18 mouse cellular contexts compared by ENCODE assay signal in genomic region chr16:30733478-30733877, GRCm38 (mm10).
DNase-seq lines count a peak whose midpoint lies in the region; ATAC-seq and TF ChIP-seq lines count a peak whose summit lies in the region.
"Had no signal": no experiment of that assay in that cellular context is flagged by ENCODE, and none has a peak within 500 bp of the region (broad histone marks: within the 10 kb centered on the region; RNA-seq: fewer than 3 reads in every experiment).

No protein-coding gene starts in this region.

- 51% methylated on average over 11 of the region's 11 CpGs for WGBS in heart, embryonic 10.5 days
- WGBS in embryonic facial prominence, embryonic 10.5 days, result 27% methylated on average over 11 of the region's 11 CpGs
- 19% methylated on average over 11 of the region's 11 CpGs for WGBS in limb, embryonic 12.5 days

- no peak for DNase-seq in heart, embryonic 10.5 days (ENCODE audit: low spot score)
- no peak for DNase-seq in heart, postnatal 10 days
- peak; percentile 40 for DNase-seq in thymus, postnatal 0 days (ENCODE audit: low spot score)
- no peak for DNase-seq in thymus, adult 18-20 months
- peak; percentile 83 for DNase-seq in embryonic facial prominence, embryonic 10.5 days (ENCODE audit: low spot score)
- DNase-seq in layer of hippocampus, adult 2 months (ENCODE audit: low spot score in 2 of 2), result no peak
- DNase-seq in retina, postnatal 1 day, result no peak
- DNase-seq: adrenal gland, postnatal 25 days; cerebellum, adult 8-10 months; kidney, adult 2 months; kidney, postnatal 25 days; layer of hippocampus, postnatal 36 days; liver, embryonic 13.5 days; lung, postnatal 14 days had no signal

- H3K27ac ChIP-seq in heart, embryonic 10.5 days, result peak overlapping the region; percentile 76
- H3K27ac ChIP-seq in embryonic facial prominence, embryonic 10.5 days (replicated peaks), result peak overlapping the region; percentile 71
- peak overlapping the region; percentile 5; the same call in 1 of the 2 replicates for H3K27ac ChIP-seq in limb, embryonic 12.5 days
- H3K27ac ChIP-seq in layer of hippocampus, adult 2 months, result no peak overlapping the region
- H3K27ac ChIP-seq: liver, embryonic 13.5 days; midbrain, embryonic 10.5 days; stomach, embryonic 15.5 days had no signal

- no peaks in the 10 kb centered on the region for H3K36me3 ChIP-seq in heart, embryonic 10.5 days
- no peaks in the 10 kb centered on the region for H3K36me3 ChIP-seq in embryonic facial prominence, embryonic 10.5 days (replicated peaks)
- H3K36me3 ChIP-seq in limb, embryonic 12.5 days, result no peaks in the 10 kb centered on the region
- H3K36me3 ChIP-seq: G1E; liver, embryonic 13.5 days; midbrain, embryonic 10.5 days; stomach, embryonic 15.5 days had no signal

- peaks cover 51% of the 10 kb centered on the region for H3K4me1 ChIP-seq in heart, embryonic 10.5 days
- peaks cover 62% of the 10 kb centered on the region for H3K4me1 ChIP-seq in embryonic facial prominence, embryonic 10.5 days
- H3K4me1 ChIP-seq in limb, embryonic 12.5 days (replicated peaks), result peaks cover 39% of the 10 kb centered on the region

- no peak for ATAC-seq in limb, embryonic 12.5 days (ENCODE audit: insufficient number of reproducible peaks, insufficient read depth, low FRiP score, low TSS enrichment, low read depth)

- intact Hi-C loops in heart, postnatal 10 days (cut with DNase I), result loop anchor here (5.0 kb wide), 1 partner anchor 41 kb away; no protein-coding TSS in a partner anchor

- no peak overlapping the region for H3K9ac ChIP-seq in limb, embryonic 12.5 days (replicated peaks)
- H3K9ac ChIP-seq: liver, embryonic 13.5 days; stomach, embryonic 15.5 days had no signal

- TF ChIP-seq CTCF in layer of hippocampus, adult 2 months (conservative IDR thresholded peaks at IDR 0.05), result no peak

- no peaks in the 10 kb centered on the region for H3K27me3 ChIP-seq in heart, embryonic 10.5 days (ENCODE audit: insufficient read depth, poor library complexity, severe bottlenecking)
- H3K27me3 ChIP-seq in embryonic facial prominence, embryonic 10.5 days (replicated peaks; ENCODE audit: low read depth, poor library complexity, severe bottlenecking), result no peaks in the 10 kb centered on the region
- H3K27me3 ChIP-seq in limb, embryonic 12.5 days, result no peaks in the 10 kb centered on the region
- H3K27me3 ChIP-seq: liver, embryonic 13.5 days; stomach, embryonic 15.5 days had no signal

- H3K9me3 ChIP-seq in heart, embryonic 10.5 days, result no peaks in the 10 kb centered on the region
- no peaks in the 10 kb centered on the region for H3K9me3 ChIP-seq in embryonic facial prominence, embryonic 10.5 days
- no peaks in the 10 kb centered on the region for H3K9me3 ChIP-seq in limb, embryonic 12.5 days
- H3K9me3 ChIP-seq: G1E; liver, embryonic 13.5 days; midbrain, embryonic 10.5 days; stomach, embryonic 15.5 days had no signal

- H3K4me3 ChIP-seq in heart, embryonic 10.5 days, result no peak overlapping the region
- H3K4me3 ChIP-seq in embryonic facial prominence, embryonic 10.5 days, result no peak overlapping the region
- H3K4me3 ChIP-seq in limb, embryonic 12.5 days (replicated peaks), result no peak overlapping the region
- H3K4me3 ChIP-seq in layer of hippocampus, adult 2 months, result no peak overlapping the region
- H3K4me3 ChIP-seq: liver, embryonic 13.5 days; midbrain, embryonic 10.5 days; stomach, embryonic 15.5 days had no signal

- H3K4me2 ChIP-seq in limb, embryonic 12.5 days, result no peak overlapping the region
- H3K4me2 ChIP-seq: liver, embryonic 13.5 days; stomach, embryonic 15.5 days had no signal

Comparison
In these comparisons a context has a peak if more than half of its experiments do, and no peak if none do; other contexts are left out.
1. DNase-seq: peak in thymus, postnatal 0 days (single experiment) and embryonic facial prominence, embryonic 10.5 days (single experiment); none in heart, embryonic 10.5 days (single experiment), heart, postnatal 10 days (0 of 2), thymus, adult 18-20 months (0 of 2), layer of hippocampus, adult 2 months (0 of 2) and retina, postnatal 1 day (single experiment).